Comparison of ENCODE assay signal across 24 mouse cellular contexts in genomic region chr2:66190157-66190556, GRCm38 (mm10).
"Had no signal": no experiment of that assay in that cellular context is flagged by ENCODE, and none has a peak within 500 bp of the region (broad histone marks: within the 10 kb centered on the region; RNA-seq: fewer than 3 reads in every experiment).

No protein-coding gene starts in this region.

- H3K9me3 ChIP-seq: limb, embryonic 10.5 days; limb, embryonic 13.5 days; liver, embryonic 12.5 days; liver, embryonic 15.5 days; lung, embryonic 15.5 days; megakaryocyte, embryonic 14.5 days; midbrain, embryonic 10.5 days; midbrain, embryonic 13.5 days; neural tube, embryonic 13.5 days; stomach, embryonic 15.5 days had no signal

- H3K4me3 ChIP-seq: limb, embryonic 10.5 days; limb, embryonic 13.5 days; liver, embryonic 12.5 days; liver, embryonic 15.5 days; lung, embryonic 15.5 days; megakaryocyte, embryonic 14.5 days; midbrain, embryonic 10.5 days; midbrain, embryonic 13.5 days; myocyte; neural tube, embryonic 13.5 days; stomach, embryonic 15.5 days had no signal

- H3K4me2 ChIP-seq: limb, embryonic 13.5 days; liver, embryonic 12.5 days; liver, embryonic 15.5 days; lung, embryonic 15.5 days; midbrain, embryonic 13.5 days; neural tube, embryonic 13.5 days; stomach, embryonic 15.5 days had no signal

- H3K4me1 ChIP-seq: limb, embryonic 10.5 days; liver, embryonic 12.5 days; liver, embryonic 15.5 days; lung, embryonic 15.5 days; megakaryocyte, embryonic 14.5 days; midbrain, embryonic 10.5 days; midbrain, embryonic 13.5 days; neural tube, embryonic 13.5 days; stomach, embryonic 15.5 days had no signal

- DNase-seq: kidney, adult 2 months; kidney, postnatal 25 days; liver; lung, adult 18-20 months; lung, postnatal 10 days; lung, postnatal 36 days; retina, postnatal 1 day; right cerebral cortex, postnatal 25 days; spleen, adult 18-20 months; thymus, postnatal 25 days had no signal

- H3K36me3 ChIP-seq: liver, embryonic 12.5 days; liver, embryonic 15.5 days; stomach, embryonic 15.5 days had no signal

- H3K9ac ChIP-seq: limb, embryonic 13.5 days; liver, embryonic 12.5 days; liver, embryonic 15.5 days; lung, embryonic 15.5 days; midbrain, embryonic 13.5 days; neural tube, embryonic 13.5 days; stomach, embryonic 15.5 days had no signal

- H3K27me3 ChIP-seq: limb, embryonic 13.5 days; liver, embryonic 12.5 days; liver, embryonic 15.5 days; lung, embryonic 15.5 days; megakaryocyte, embryonic 14.5 days; midbrain, embryonic 13.5 days; neural tube, embryonic 13.5 days; stomach, embryonic 15.5 days had no signal

- ATAC-seq: intestine, postnatal 0 days; liver, embryonic 12.5 days; midbrain, embryonic 13.5 days; midbrain, embryonic 16.5 days had no signal

- H3K27ac ChIP-seq: kidney, postnatal 0 days; limb, embryonic 10.5 days; limb, embryonic 13.5 days; liver, embryonic 12.5 days; liver, embryonic 15.5 days; lung, embryonic 15.5 days; midbrain, embryonic 10.5 days; midbrain, embryonic 13.5 days; neural tube, embryonic 13.5 days; stomach, embryonic 15.5 days had no signal
